Mouse (Mus musculus) ES-CJ7 (cell line): ENCODE data around the gene Tsen54.

Experiments used
- DNase-seq: peaks from one replicate; pipeline ENCODE4 v3.0.0; 2011; ENCODE audit warnings: low read depth, low spot score

Gene Tsen54

GRCm38 (mm10) chr11:115829036-115829435 lies 14.5 kb downstream of the Tsen54 start:
- no peak for DNase-seq

- peak; percentile 95 for DNase-seq
These were observed 16.2 kb downstream of the Tsen54 start for GRCm38 (mm10) chr11:115830550-115831325.

- DNase-seq = peak; percentile 79
These were observed 17.0 kb downstream of the Tsen54 start for GRCm38 (mm10) chr11:115831518-115831917.

- no peak for DNase-seq
These were observed 17.5 kb downstream of the Tsen54 start for GRCm38 (mm10) chr11:115832064-115832463.

- peak; percentile 87 for DNase-seq
These were observed 18.0 kb downstream of the Tsen54 start for GRCm38 (mm10) chr11:115832523-115832922.

GRCm38 (mm10) chr11:115833021-115833513 lies 18.5 kb downstream of the Tsen54 start:
- DNase-seq = peak; percentile 74

- DNase-seq = no peak
These were observed 19.5 kb downstream of the Tsen54 start for GRCm38 (mm10) chr11:115834033-115834432.

GRCm38 (mm10) chr11:115836656-115837395 lies 22.3 kb downstream of the Tsen54 start:
- DNase-seq = peak; percentile 90

GRCm38 (mm10) chr11:115837606-115838345 lies 23.3 kb downstream of the Tsen54 start:
- DNase-seq = no peak

- peak; percentile 78 for DNase-seq
These were observed 24.4 kb downstream of the Tsen54 start for GRCm38 (mm10) chr11:115838895-115839311.

GRCm38 (mm10) chr11:115839732-115840131 lies 25.2 kb downstream of the Tsen54 start:
- peak; percentile 59 for DNase-seq

GRCm38 (mm10) chr11:115841044-115841443 lies 26.5 kb downstream of the Tsen54 start:
- peak; percentile 84 for DNase-seq

- DNase-seq = peak; percentile 85
These were observed 27.5 kb downstream of the Tsen54 start for GRCm38 (mm10) chr11:115841961-115842550.

- peak; percentile 75 for DNase-seq
These were observed 28.8 kb downstream of the Tsen54 start for GRCm38 (mm10) chr11:115843141-115843890.

GRCm38 (mm10) chr11:115843891-115844239 lies 29.3 kb downstream of the Tsen54 start:
- DNase-seq = no peak

- DNase-seq = no peak
These were observed 29.7 kb downstream of the Tsen54 start for GRCm38 (mm10) chr11:115844240-115844639.

- DNase-seq = peak; percentile 51
These were observed 31.3 kb downstream of the Tsen54 start for GRCm38 (mm10) chr11:115845819-115846218.

- DNase-seq = no peak
These were observed 40.1 kb downstream of the Tsen54 start for GRCm38 (mm10) chr11:115854674-115855073.

GRCm38 (mm10) chr11:115857146-115857545 lies 42.6 kb downstream of the Tsen54 start:
- peak; percentile 56 for DNase-seq

- DNase-seq = no peak
These were observed 43.4 kb downstream of the Tsen54 start for GRCm38 (mm10) chr11:115857936-115858335.

- DNase-seq = no peak
These were observed 43.8 kb downstream of the Tsen54 start, which contains the start of gene Myo15b for GRCm38 (mm10) chr11:115858354-115858753. Gene Myo15b, plus strand, starts transcription at chr11:115858406.
